In the genomic region with DNA sequence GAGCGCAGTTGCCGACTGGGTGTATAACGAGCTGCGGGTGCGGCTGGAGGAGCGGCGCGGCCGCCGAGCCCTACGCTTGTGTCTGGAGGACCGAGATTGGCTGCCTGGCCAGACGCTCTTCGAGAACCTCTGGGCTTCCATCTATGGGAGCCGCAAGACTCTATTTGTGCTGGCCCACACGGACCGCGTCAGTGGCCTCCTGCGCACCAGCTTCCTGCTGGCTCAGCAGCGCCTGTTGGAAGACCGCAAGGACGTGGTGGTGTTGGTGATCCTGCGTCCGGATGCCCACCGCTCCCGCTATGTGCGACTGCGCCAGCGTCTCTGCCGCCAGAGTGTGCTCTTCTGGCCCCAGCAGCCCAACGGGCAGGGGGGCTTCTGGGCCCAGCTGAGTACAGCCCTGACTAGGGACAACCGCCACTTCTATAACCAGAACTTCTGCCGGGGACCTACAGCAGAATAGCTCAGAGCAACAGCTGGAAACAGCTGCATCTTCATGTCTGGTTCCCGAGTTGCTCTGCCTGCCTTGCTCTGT, we compare ENCODE assay signal across 8 mouse cellular contexts. TPM values are rescaled to one million over a fixed set of nuclear protein-coding genes. Genes with fewer than 3 reads are reported as not detected.
DNase-seq lines count a peak whose midpoint lies in the region; ATAC-seq and TF ChIP-seq lines count a peak whose summit lies in the region.

No protein-coding gene starts in this region.

- H3K27ac ChIP-seq in testis, adult 2 months (ENCODE audit: control insufficient read depth, insufficient read depth, low read depth, low read length): no peak overlapping the region
- H3K27ac ChIP-seq in embryonic facial prominence, embryonic 12.5 days: no peak overlapping the region
- H3K27ac ChIP-seq in limb, embryonic 14.5 days (replicated peaks; ENCODE audit: low read depth, low read length): no peak overlapping the region
- H3K27ac ChIP-seq in midbrain, postnatal 0 days (ENCODE audit: low read depth, low read length): peak overlapping the region; percentile 39; the same call in 1 of the 2 replicates

- H3K4me1 ChIP-seq in testis, adult 2 months (ENCODE audit: control insufficient read depth, insufficient read depth, low read length): peaks cover 7% of the 10 kb centered on the region
- H3K4me1 ChIP-seq in embryonic facial prominence, embryonic 12.5 days: no peaks in the 10 kb centered on the region; the same call in 1 of the 2 replicates
- H3K4me1 ChIP-seq in limb, embryonic 14.5 days (ENCODE audit: control insufficient read depth, insufficient read depth, low read length): peaks cover 6% of the 10 kb centered on the region
- 0 out of 2 replicates have a peak, but pooled peaks cover 4% of the 10 kb centered on the region for H3K4me1 ChIP-seq in midbrain, postnatal 0 days (ENCODE audit: insufficient read depth, low read length)

- no peak for TF ChIP-seq CTCF in testis, adult 2 months (IDR thresholded peaks at IDR 0.05; ENCODE audit: control insufficient read depth, insufficient read depth, insufficient replicate concordance, low read depth, low read length)
- peak; percentile 68 for TF ChIP-seq CTCF in midbrain, postnatal 0 days (IDR thresholded peaks at IDR 0.05)

- 6% methylated on average over 34 of the region's 34 CpGs for WGBS in embryonic facial prominence, embryonic 12.5 days
- 7% methylated on average over 34 of the region's 34 CpGs for WGBS in limb, embryonic 14.5 days
- WGBS in midbrain, postnatal 0 days: 11% methylated on average over 34 of the region's 34 CpGs

- no peaks in the 10 kb centered on the region for H3K27me3 ChIP-seq in testis, adult 2 months (ENCODE audit: control insufficient read depth, insufficient read depth, low read length)
- H3K27me3 ChIP-seq in embryonic facial prominence, embryonic 12.5 days: peaks cover 18% of the 10 kb centered on the region
- no peaks in the 10 kb centered on the region for H3K27me3 ChIP-seq in limb, embryonic 14.5 days (ENCODE audit: control insufficient read depth, insufficient read depth, low read length)
- H3K27me3 ChIP-seq in midbrain, postnatal 0 days (ENCODE audit: insufficient read depth, low read length): no peaks in the 10 kb centered on the region

- H3K4me3 ChIP-seq in testis, adult 2 months (ENCODE audit: control insufficient read depth, low read depth, low read length): peak overlapping the region; percentile 41
- peak overlapping the region; percentile 32 for H3K4me3 ChIP-seq in embryonic facial prominence, embryonic 12.5 days
- H3K4me3 ChIP-seq in limb, embryonic 14.5 days (replicated peaks; ENCODE audit: low read length): peak overlapping the region; percentile 38
- peak overlapping the region; percentile 28 for H3K4me3 ChIP-seq in midbrain, postnatal 0 days (ENCODE audit: low read depth, low read length)

- no peaks in the 10 kb centered on the region for H3K9me3 ChIP-seq in embryonic facial prominence, embryonic 12.5 days
- no peaks in the 10 kb centered on the region for H3K9me3 ChIP-seq in limb, embryonic 14.5 days (ENCODE audit: control insufficient read depth, low read length)
- no peaks in the 10 kb centered on the region for H3K9me3 ChIP-seq in midbrain, postnatal 0 days (ENCODE audit: low read length)

- intact Hi-C loops in heart, postnatal 36 days (cut with DNase I): loop anchor here (5.0 kb wide), 1 partner anchor 56 kb away; the partner anchor contains the start of gene Poc1a

- no peak for TF ChIP-seq POLR2A in testis, adult 2 months (IDR thresholded peaks at IDR 0.05; ENCODE audit: control insufficient read depth, low read depth, low read length)
- no peak for TF ChIP-seq POLR2A in limb, embryonic 14.5 days (IDR thresholded peaks at IDR 0.05; ENCODE audit: borderline replicate concordance, extremely low read depth, insufficient read depth, insufficient read length)

- H3K36me3 ChIP-seq in testis, adult 2 months (ENCODE audit: control insufficient read depth, insufficient read depth, low read length): no peaks in the 10 kb centered on the region
- H3K36me3 ChIP-seq in embryonic facial prominence, embryonic 12.5 days: no peaks in the 10 kb centered on the region
- H3K36me3 ChIP-seq in limb, embryonic 14.5 days (ENCODE audit: control insufficient read depth, insufficient read depth, low read length): no peaks in the 10 kb centered on the region
- H3K36me3 ChIP-seq in midbrain, postnatal 0 days (ENCODE audit: insufficient read depth, low read length): no peaks in the 10 kb centered on the region

- H3K9ac ChIP-seq in embryonic facial prominence, embryonic 12.5 days: peak overlapping the region; percentile 36
- peak overlapping the region; percentile 50; the same call in 1 of the 2 replicates for H3K9ac ChIP-seq in limb, embryonic 14.5 days (ENCODE audit: low read depth, low read length, severe bottlenecking)
- peak overlapping the region; percentile 13 for H3K9ac ChIP-seq in midbrain, postnatal 0 days (replicated peaks; ENCODE audit: low read length, poor library complexity, severe bottlenecking)

- no peak for ATAC-seq in embryonic facial prominence, embryonic 12.5 days (ENCODE audit: insufficient number of reproducible peaks, insufficient read depth, low FRiP score, low TSS enrichment)
- ATAC-seq in limb, embryonic 14.5 days (ENCODE audit: low FRiP score, low read depth): peak; percentile 63
- ATAC-seq in midbrain, postnatal 0 days (ENCODE audit: low FRiP score): peak; percentile 72
- no peak for ATAC-seq in activated CD4-positive, CD25-positive, alpha-beta regulatory T cell, adult 4 months

- peak overlapping the region; percentile 61 for H3K4me2 ChIP-seq in embryonic facial prominence, embryonic 12.5 days (replicated peaks)
- peak overlapping the region; percentile 65 for H3K4me2 ChIP-seq in limb, embryonic 14.5 days (replicated peaks; ENCODE audit: low read depth, low read length, severe bottlenecking)
- peak overlapping the region; percentile 61 for H3K4me2 ChIP-seq in midbrain, postnatal 0 days (ENCODE audit: low read depth, low read length, poor library complexity, severe bottlenecking)

- no peak for DNase-seq in testis, postnatal 14 days (ENCODE audit: low spot score)
- DNase-seq in heart, postnatal 36 days: peak; percentile 54 to 62
- peak; percentile 41 for DNase-seq in limb, embryonic 14.5 days (ENCODE audit: low spot score)
- DNase-seq in midbrain, postnatal 0 days (ENCODE audit: low spot score): peak; percentile 69
- no peak for DNase-seq in testis, postnatal 10 days (ENCODE audit: low spot score)

RNA-seq across cellular contexts. Expression of gene Tlr9, which starts 3.8 kb away (rescaled TPM):
- 2.6 and 2.7 TPM in 2 replicates for polyA plus RNA-seq in testis, adult 2 months (2012; rRNA removed)
- not detected in 2 replicates for polyA plus RNA-seq in embryonic facial prominence, embryonic 12.5 days (2016; fragmentation: Nextera tagmentation; extraction: Ambion mirVana)
- total RNA-seq in heart, postnatal 36 days (2021): 1 to 10 TPM in 1 of 2 experiments, under 1 TPM in 1; 0.47 to 1.1 TPM
- polyA plus RNA-seq in limb, embryonic 14.5 days (2012; rRNA removed): 0.96 and 0.99 TPM in 2 replicates
- polyA plus RNA-seq in limb, embryonic 14.5 days (2014; fragmentation: Nextera tagmentation; extraction: Ambion mirVana): 0.08 and 0.11 TPM in 2 replicates
- 0.49 and 0.85 TPM in 2 replicates for total RNA-seq in midbrain, postnatal 0 days (2014; rRNA removed)
- polyA plus RNA-seq in midbrain, postnatal 0 days (2015; fragmentation: Nextera tagmentation; extraction: Ambion mirVana): 0.07 and 0.16 TPM in 2 replicates
- under 1 TPM in 1 of 2 experiments, not detected in 1; 0.13 TPM for polyA plus RNA-seq in activated CD4-positive, CD25-positive, alpha-beta regulatory T cell, adult 4 months (2017; shearing (Covaris generic))

RNA-seq across cellular contexts. Expression of gene Alas1, which starts 22.2 kb away (rescaled TPM):
- polyA plus RNA-seq in testis, adult 2 months (2012; rRNA removed): 123 and 139 TPM in 2 replicates
- 97.8 and 107 TPM in 2 replicates for polyA plus RNA-seq in embryonic facial prominence, embryonic 12.5 days (2016; fragmentation: Nextera tagmentation; extraction: Ambion mirVana)
- total RNA-seq in heart, postnatal 36 days (2021): 100 to 1,000 TPM; 298 to 524 TPM
- polyA plus RNA-seq in limb, embryonic 14.5 days (2012; rRNA removed): 83.3 and 97.2 TPM in 2 replicates
- 89.3 and 95.4 TPM in 2 replicates for polyA plus RNA-seq in limb, embryonic 14.5 days (2014; fragmentation: Nextera tagmentation; extraction: Ambion mirVana)
- 51.5 and 76.1 TPM in 2 replicates for total RNA-seq in midbrain, postnatal 0 days (2014; rRNA removed)
- 84.4 and 86.8 TPM in 2 replicates for polyA plus RNA-seq in midbrain, postnatal 0 days (2015; fragmentation: Nextera tagmentation; extraction: Ambion mirVana)
- 10 to 100 TPM; 37.8 to 65.0 TPM for polyA plus RNA-seq in activated CD4-positive, CD25-positive, alpha-beta regulatory T cell, adult 4 months (2017; shearing (Covaris generic))

RNA-seq across cellular contexts. Expression of gene Twf2, which starts 23.3 kb away (rescaled TPM):
- polyA plus RNA-seq in testis, adult 2 months (2012; rRNA removed): 12.1 and 13.5 TPM in 2 replicates
- 66.7 and 70.6 TPM in 2 replicates for polyA plus RNA-seq in embryonic facial prominence, embryonic 12.5 days (2016; fragmentation: Nextera tagmentation; extraction: Ambion mirVana)
- 100 to 1,000 TPM; 266 to 269 TPM for total RNA-seq in heart, postnatal 36 days (2021)
- polyA plus RNA-seq in limb, embryonic 14.5 days (2012; rRNA removed): 69.2 and 76.3 TPM in 2 replicates
- polyA plus RNA-seq in limb, embryonic 14.5 days (2014; fragmentation: Nextera tagmentation; extraction: Ambion mirVana): 62.4 and 65.6 TPM in 2 replicates
- 60.1 and 78.3 TPM in 2 replicates for total RNA-seq in midbrain, postnatal 0 days (2014; rRNA removed)
- polyA plus RNA-seq in midbrain, postnatal 0 days (2015; fragmentation: Nextera tagmentation; extraction: Ambion mirVana): 41.6 and 47.4 TPM in 2 replicates
- 100 to 1,000 TPM; 144 to 147 TPM for polyA plus RNA-seq in activated CD4-positive, CD25-positive, alpha-beta regulatory T cell, adult 4 months (2017; shearing (Covaris generic))

RNA-seq across cellular contexts. Expression of gene Ppm1m, which starts 26.7 kb away (rescaled TPM):
- 31.3 and 40.6 TPM in 2 replicates for polyA plus RNA-seq in testis, adult 2 months (2012; rRNA removed)
- 55.2 and 57.2 TPM in 2 replicates for polyA plus RNA-seq in embryonic facial prominence, embryonic 12.5 days (2016; fragmentation: Nextera tagmentation; extraction: Ambion mirVana)
- total RNA-seq in heart, postnatal 36 days (2021): 10 to 100 TPM; 12.2 to 13.8 TPM
- polyA plus RNA-seq in limb, embryonic 14.5 days (2012; rRNA removed): 87.0 and 93.5 TPM in 2 replicates
- polyA plus RNA-seq in limb, embryonic 14.5 days (2014; fragmentation: Nextera tagmentation; extraction: Ambion mirVana): 39.2 and 48.3 TPM in 2 replicates
- total RNA-seq in midbrain, postnatal 0 days (2014; rRNA removed): 16.2 and 27.7 TPM in 2 replicates
- polyA plus RNA-seq in midbrain, postnatal 0 days (2015; fragmentation: Nextera tagmentation; extraction: Ambion mirVana): 18.5 and 21.3 TPM in 2 replicates
- polyA plus RNA-seq in activated CD4-positive, CD25-positive, alpha-beta regulatory T cell, adult 4 months (2017; shearing (Covaris generic)): 10 to 100 TPM; 13.6 to 14.2 TPM

RNA-seq across cellular contexts. Expression of gene Poc1a, which starts 54.6 kb away (rescaled TPM):
- 72.2 and 74.2 TPM in 2 replicates for polyA plus RNA-seq in testis, adult 2 months (2012; rRNA removed)
- polyA plus RNA-seq in embryonic facial prominence, embryonic 12.5 days (2016; fragmentation: Nextera tagmentation; extraction: Ambion mirVana): 25.7 and 27.9 TPM in 2 replicates
- 1 to 10 TPM; 4.1 TPM for total RNA-seq in heart, postnatal 36 days (2021)
- polyA plus RNA-seq in limb, embryonic 14.5 days (2012; rRNA removed): 20.1 and 25.9 TPM in 2 replicates
- polyA plus RNA-seq in limb, embryonic 14.5 days (2014; fragmentation: Nextera tagmentation; extraction: Ambion mirVana): 17.4 and 20.2 TPM in 2 replicates
- 6.5 and 8.7 TPM in 2 replicates for total RNA-seq in midbrain, postnatal 0 days (2014; rRNA removed)
- polyA plus RNA-seq in midbrain, postnatal 0 days (2015; fragmentation: Nextera tagmentation; extraction: Ambion mirVana): 9.8 and 11.7 TPM in 2 replicates
- polyA plus RNA-seq in activated CD4-positive, CD25-positive, alpha-beta regulatory T cell, adult 4 months (2017; shearing (Covaris generic)): 10 to 100 TPM in 1 of 2 experiments, 1 to 10 TPM in 1; 7.9 to 13.5 TPM

Comparison
In these comparisons a context has a peak if more than half of its experiments do, and no peak if none do; other contexts are left out.
1. DNase-seq: peak in heart, postnatal 36 days (2 of 2), limb, embryonic 14.5 days (single experiment) and midbrain, postnatal 0 days (single experiment); none in testis, postnatal 14 days (single experiment) and testis, postnatal 10 days (single experiment).
2. ATAC-seq: peak in limb, embryonic 14.5 days (single experiment) and midbrain, postnatal 0 days (single experiment); none in embryonic facial prominence, embryonic 12.5 days (single experiment) and activated CD4-positive, CD25-positive, alpha-beta regulatory T cell, adult 4 months (single experiment).
3. Peak in every context shown above with its lines, with median percentiles within 50 percentile points of each other: H3K4me3 ChIP-seq, H3K4me2 ChIP-seq and H3K9ac ChIP-seq.